Mouse (Mus musculus): Measurements from ENCODE around the gene Galns. TPM values are rescaled to one million over a fixed set of nuclear protein-coding genes. Genes with fewer than 3 reads are reported as not detected.

Galns gene
- total and polyA plus RNA-seq, 3 experiments = 16.4 to 25.6 (median 25.6) TPM

GRCm38 (mm10) chr8:122605367-122605766 is 5.9 kb downstream of the Galns start:
- H3K27me3 ChIP-seq (replicated peaks) = no peaks in the 10 kb centered on the region
- dilution Hi-C loops (cut with MboI; ENCODE audit: extremely low pct_ligation_motif_present, extremely low pct_unique_long_range_greater_than_20kb, low sequenced_read_pairs) = no loop called here
- H3K4me2 ChIP-seq (ENCODE audit: insufficient read depth, low read depth, poor library complexity, severe bottlenecking) = peak overlapping the region; percentile 74
- H3K4me3 ChIP-seq (replicated peaks in 1 of 3; ENCODE audit: low read depth in 2 of 3, low read length in 2 of 3, poor library complexity in 1 of 3) = no peak overlapping the region
- peaks cover 12 to 40% of the 10 kb centered on the region in 2 experiments for H3K36me3 ChIP-seq (replicated peaks in 1 of 2; ENCODE audit: control insufficient read depth in 1 of 2, insufficient read depth in 1 of 2, low read length in 1 of 2)
- DNase-seq (ENCODE audit: extremely low read depth) = peak; percentile 64
- no peaks in the 10 kb centered on the region for H3K9me3 ChIP-seq (replicated peaks; ENCODE audit: low read length)
- H3K9ac ChIP-seq (ENCODE audit: insufficient read depth, low read depth) = peak overlapping the region; percentile 2; the same call in 1 of the 2 replicates
- H3K79me2 ChIP-seq (replicated peaks; ENCODE audit: control insufficient read depth, extremely low read depth, insufficient read depth, poor library complexity, severe bottlenecking) = no peaks in the 10 kb centered on the region
- peak; percentile 89 for TF ChIP-seq MXI1 (IDR thresholded peaks at IDR 0.05; ENCODE audit: low read depth, low read length)
- peak; percentile 95 for TF ChIP-seq MYC (IDR thresholded peaks at IDR 0.05; ENCODE audit: low read depth, low read length)
- peak; percentile 61 for TF ChIP-seq BHLHE40 (IDR thresholded peaks at IDR 0.05; ENCODE audit: low read depth, low read length)
- peak; percentile 49; the same call in 1 of the 2 replicates for TF ChIP-seq ETS1 (conservative IDR thresholded peaks at IDR 0.05; ENCODE audit: low read depth, low read length)
- TF ChIP-seq POLR2A (IDR thresholded peaks at IDR 0.05; ENCODE audit: low read depth, low read length) = peak; percentile 57
- TF ChIP-seq MAZ (IDR thresholded peaks at IDR 0.05; ENCODE audit: low read depth, low read length) = 0 out of 2 replicates have a peak, but pooled peaks have one; percentile 43
- TF ChIP-seq TCF12 (IDR thresholded peaks at IDR 0.05; ENCODE audit: low read depth, low read length) = peak; percentile 62
- TF ChIP-seq SIN3A (IDR thresholded peaks at IDR 0.05; ENCODE audit: low read length) = 0 out of 2 replicates have a peak, but pooled peaks have one; percentile 56
- TF ChIP-seq ZC3H11A (IDR thresholded peaks at IDR 0.05; ENCODE audit: low read depth, low read length) = no peak
- no peak for TF ChIP-seq GABPA (IDR thresholded peaks at IDR 0.05; ENCODE audit: insufficient replicate concordance, low read depth, low read length)
- peak; percentile 90 for TF ChIP-seq MAX (IDR thresholded peaks at IDR 0.05; ENCODE audit: low read length)
- TF ChIP-seq MEF2A (IDR thresholded peaks at IDR 0.05; ENCODE audit: borderline replicate concordance, low read depth, low read length) = peak; percentile 90
- 0 out of 2 replicates have a peak, but pooled peaks have one; percentile 50 for TF ChIP-seq TBP (conservative IDR thresholded peaks at IDR 0.05; ENCODE audit: low read depth, low read length)
- peak; percentile 67 for TF ChIP-seq EP300 (IDR thresholded peaks at IDR 0.05; ENCODE audit: low read length)
- TF ChIP-seq CHD2 (IDR thresholded peaks at IDR 0.05; ENCODE audit: low read length) = peak; percentile 33; the same call in 1 of the 2 replicates
- 0 out of 2 replicates have a peak, but pooled peaks have one; percentile 55 for TF ChIP-seq ZNF384 (IDR thresholded peaks at IDR 0.05; ENCODE audit: low read depth, low read length)
- TF ChIP-seq IRF4 (IDR thresholded peaks at IDR 0.05; ENCODE audit: low read depth, low read length) = peak; percentile 80
- TF ChIP-seq ZKSCAN1 (IDR thresholded peaks at IDR 0.05; ENCODE audit: borderline replicate concordance, low read depth, low read length) = no peak
- no peak for TF ChIP-seq KAT2A (IDR thresholded peaks at IDR 0.05; ENCODE audit: insufficient replicate concordance, low read length)
- H3K27ac ChIP-seq (ENCODE audit: insufficient read depth, low read depth) = peak overlapping the region; percentile 50
- peaks cover 7 to 73% of the 10 kb centered on the region in 2 experiments for H3K4me1 ChIP-seq (ENCODE audit: control insufficient read depth in 1 of 2, insufficient read depth in 2 of 2)
- in situ Hi-C loops (cut with MboI; ENCODE audit: low pct_ligation_motif_present, low pct_unique_long_range_greater_than_20kb, low sequenced_read_pairs) = no loop called here

GRCm38 (mm10) chr8:122604640-122605039 is 6.6 kb downstream of the Galns start:
- Histone ChIP-seq H3K36me3 (replicated peaks in 1 of 2; ENCODE audit: control insufficient read depth in 1 of 2, insufficient read depth in 1 of 2, low read length in 1 of 2) (peaks cover 19 to 47% of the 10 kb centered on the region in 2 experiments), H3K9me3 (replicated peaks; ENCODE audit: low read length) (no peaks in the 10 kb centered on the region), H3K4me1 (ENCODE audit: control insufficient read depth in 1 of 2, insufficient read depth in 2 of 2) (peaks cover 7 to 69% of the 10 kb centered on the region in 2 experiments), H3K79me2 (replicated peaks; ENCODE audit: control insufficient read depth, extremely low read depth, insufficient read depth, poor library complexity, severe bottlenecking) (no peaks in the 10 kb centered on the region), H3K4me2 (ENCODE audit: insufficient read depth, low read depth, poor library complexity, severe bottlenecking) (peak overlapping the region; percentile 74; the same call in 1 of the 2 replicates), H3K4me3 (replicated peaks in 1 of 3; ENCODE audit: low read depth in 2 of 3, low read length in 2 of 3, poor library complexity in 1 of 3) (no peak overlapping the region), H3K27ac (ENCODE audit: insufficient read depth, low read depth) (peak overlapping the region; percentile 30; the same call in 1 of the 2 replicates), H3K9ac (ENCODE audit: insufficient read depth, low read depth) (no peak overlapping the region), H3K27me3 (replicated peaks) (no peaks in the 10 kb centered on the region)
- in situ Hi-C loops (cut with MboI; ENCODE audit: low pct_ligation_motif_present, low pct_unique_long_range_greater_than_20kb, low sequenced_read_pairs) = no loop called here
- TF ChIP-seq CHD1 (IDR thresholded peaks at IDR 0.05; ENCODE audit: low read depth, low read length) (no peak), MAFK (IDR thresholded peaks at IDR 0.05; ENCODE audit: insufficient replicate concordance, low read length) (no peak), ZNF384 (IDR thresholded peaks at IDR 0.05; ENCODE audit: low read depth, low read length) (no peak), E2F4 (IDR thresholded peaks at IDR 0.05; ENCODE audit: insufficient replicate concordance, low read depth, low read length) (no peak), IRF4 (IDR thresholded peaks at IDR 0.05; ENCODE audit: low read depth, low read length) (no peak)
- dilution Hi-C loops (cut with MboI; ENCODE audit: extremely low pct_ligation_motif_present, extremely low pct_unique_long_range_greater_than_20kb, low sequenced_read_pairs) = no loop called here
- DNase-seq (ENCODE audit: extremely low read depth) = no peak
